Mouse (Mus musculus): ENCODE results near the gene Fezf1. TPM values are rescaled to one million over a fixed set of nuclear protein-coding genes. Genes with fewer than 3 reads are reported as not detected.

The Fezf1 gene
- 1.9 and 3.3 TPM in 2 replicates for polyA plus RNA-seq (2014; fragmentation: Nextera tagmentation; extraction: Ambion mirVana)

DNA sequence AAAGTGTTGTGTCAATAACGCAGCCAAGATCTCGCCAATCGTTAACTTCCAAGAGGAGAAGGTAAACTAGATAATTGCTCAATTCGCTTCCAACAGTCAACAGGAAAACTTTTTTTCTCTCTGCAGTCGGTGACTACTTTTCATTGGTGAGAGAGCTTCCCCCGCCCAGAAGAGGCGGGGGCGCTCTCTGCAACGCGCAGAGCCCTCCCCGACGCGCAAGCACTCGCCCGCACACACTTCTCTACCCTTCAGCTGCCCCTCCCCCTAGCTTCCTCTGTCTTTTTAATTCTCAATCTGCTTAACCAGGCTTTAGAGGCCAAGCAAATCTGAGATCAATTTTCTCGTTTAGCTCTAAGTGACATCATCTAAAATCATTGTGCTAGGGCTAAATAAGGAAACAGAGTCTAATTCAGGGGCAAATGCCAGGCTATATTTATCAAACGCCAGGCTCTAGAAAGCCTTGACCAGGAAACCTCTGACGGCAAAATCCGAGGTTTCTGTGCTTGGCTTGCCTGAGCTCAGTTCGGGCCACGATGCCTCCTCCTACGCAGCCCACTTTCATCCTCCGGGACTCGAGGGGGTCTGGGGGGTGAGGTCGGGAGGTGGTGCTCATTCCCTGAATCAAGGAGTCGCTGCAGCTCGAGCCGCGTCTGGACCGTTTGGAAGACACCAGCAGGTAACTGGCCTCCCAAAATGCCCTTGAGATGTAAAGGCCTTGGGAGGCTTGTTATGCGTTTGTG is at the start of gene Fezf1:
TSS of gene Fezf1 (minus strand) at position 50 of the 740 bp plus-strand sequence.
- no peak for ATAC-seq (ENCODE audit: low FRiP score)

GRCm38 (mm10) chr6:23294685-23295084 is 46.5 kb upstream of the Fezf1 start:
- H3K9me3 ChIP-seq (ENCODE audit: control insufficient read depth, low read length) = no peaks in the 10 kb centered on the region
- ATAC-seq (ENCODE audit: low FRiP score) = no peak
- 88% methylated on average over 4 of the region's 4 CpGs for WGBS
- H3K27me3 ChIP-seq (ENCODE audit: control insufficient read depth, insufficient read depth, low read length) = no peaks in the 10 kb centered on the region
- DNase-seq (ENCODE audit: low spot score, missing footprints) = no peak
- no peak overlapping the region for H3K27ac ChIP-seq (ENCODE audit: low read depth, low read length)
- no peak overlapping the region for H3K4me2 ChIP-seq
- no peaks in the 10 kb centered on the region for H3K36me3 ChIP-seq (ENCODE audit: control insufficient read depth, insufficient read depth, low read length)
- H3K4me3 ChIP-seq (ENCODE audit: low read depth, low read length) = no peak overlapping the region
- no peak overlapping the region for H3K9ac ChIP-seq (ENCODE audit: low read length)
- H3K4me1 ChIP-seq (ENCODE audit: control insufficient read depth, insufficient read depth, low read length) = no peaks in the 10 kb centered on the region

More for the DNA sequence above, at the start of gene Fezf1:
- peaks cover 12% of the 10 kb centered on the region for H3K4me1 ChIP-seq (ENCODE audit: control insufficient read depth, insufficient read depth, low read length)
- peaks cover 90% of the 10 kb centered on the region for H3K27me3 ChIP-seq (ENCODE audit: control insufficient read depth, insufficient read depth, low read length)
- peak; percentile 97 for DNase-seq (ENCODE audit: low spot score, missing footprints)
- H3K36me3 ChIP-seq (ENCODE audit: control insufficient read depth, insufficient read depth, low read length) = no peaks in the 10 kb centered on the region
- H3K9me3 ChIP-seq (ENCODE audit: control insufficient read depth, low read length) = no peaks in the 10 kb centered on the region
- under 1% methylated on average over 31 of the region's 31 CpGs for WGBS
- peak within 1 kb of the TSS; percentile 25; the same call in 1 of the 2 replicates for H3K9ac ChIP-seq (ENCODE audit: low read length)
- peak within 1 kb of the TSS; percentile 51 for H3K4me2 ChIP-seq
- H3K27ac ChIP-seq (ENCODE audit: low read depth, low read length) = no peak within 1 kb of the TSS
- peak within 1 kb of the TSS; percentile 36 for H3K4me3 ChIP-seq (ENCODE audit: low read depth, low read length)

- DNase-seq (ENCODE audit: low spot score, missing footprints) (no peak), ATAC-seq (ENCODE audit: low FRiP score) (no peak)
- H3K9ac ChIP-seq (ENCODE audit: low read length) = no peak overlapping the region
- H3K27ac ChIP-seq (ENCODE audit: low read depth, low read length) = no peak overlapping the region
- H3K4me3 ChIP-seq (ENCODE audit: low read depth, low read length) = no peak overlapping the region
- 85% methylated on average over 4 of the region's 4 CpGs for WGBS
- H3K4me2 ChIP-seq = no peak overlapping the region
- H3K27me3 ChIP-seq (ENCODE audit: control insufficient read depth, insufficient read depth, low read length) = no peaks in the 10 kb centered on the region; the same call in 1 of the 2 replicates
- no peaks in the 10 kb centered on the region for H3K9me3 ChIP-seq (ENCODE audit: control insufficient read depth, low read length)
- H3K36me3 ChIP-seq (ENCODE audit: control insufficient read depth, insufficient read depth, low read length) = no peaks in the 10 kb centered on the region
- H3K4me1 ChIP-seq (ENCODE audit: control insufficient read depth, insufficient read depth, low read length) = no peaks in the 10 kb centered on the region
These were observed 40.6 kb upstream of the Fezf1 start for GRCm38 (mm10) chr6:23288752-23289151.

GRCm38 (mm10) chr6:23281514-23281820 is 33.3 kb upstream of the Fezf1 start:
- H3K9me3 ChIP-seq (ENCODE audit: control insufficient read depth, low read length) = no peaks in the 10 kb centered on the region
- no peaks in the 10 kb centered on the region for H3K36me3 ChIP-seq (ENCODE audit: control insufficient read depth, insufficient read depth, low read length)
- H3K4me3 ChIP-seq (ENCODE audit: low read depth, low read length) = no peak overlapping the region
- H3K27me3 ChIP-seq (ENCODE audit: control insufficient read depth, insufficient read depth, low read length) = peaks cover 58% of the 10 kb centered on the region
- H3K9ac ChIP-seq (ENCODE audit: low read length) = no peak overlapping the region
- no peak overlapping the region for H3K27ac ChIP-seq (ENCODE audit: low read depth, low read length)
- WGBS = 34% methylated on average over 9 of the region's 9 CpGs
- H3K4me1 ChIP-seq (ENCODE audit: control insufficient read depth, insufficient read depth, low read length) = no peaks in the 10 kb centered on the region
- no peak overlapping the region for H3K4me2 ChIP-seq
- DNase-seq (ENCODE audit: low spot score, missing footprints) (no peak), ATAC-seq (ENCODE audit: low FRiP score) (no peak)

DNA sequence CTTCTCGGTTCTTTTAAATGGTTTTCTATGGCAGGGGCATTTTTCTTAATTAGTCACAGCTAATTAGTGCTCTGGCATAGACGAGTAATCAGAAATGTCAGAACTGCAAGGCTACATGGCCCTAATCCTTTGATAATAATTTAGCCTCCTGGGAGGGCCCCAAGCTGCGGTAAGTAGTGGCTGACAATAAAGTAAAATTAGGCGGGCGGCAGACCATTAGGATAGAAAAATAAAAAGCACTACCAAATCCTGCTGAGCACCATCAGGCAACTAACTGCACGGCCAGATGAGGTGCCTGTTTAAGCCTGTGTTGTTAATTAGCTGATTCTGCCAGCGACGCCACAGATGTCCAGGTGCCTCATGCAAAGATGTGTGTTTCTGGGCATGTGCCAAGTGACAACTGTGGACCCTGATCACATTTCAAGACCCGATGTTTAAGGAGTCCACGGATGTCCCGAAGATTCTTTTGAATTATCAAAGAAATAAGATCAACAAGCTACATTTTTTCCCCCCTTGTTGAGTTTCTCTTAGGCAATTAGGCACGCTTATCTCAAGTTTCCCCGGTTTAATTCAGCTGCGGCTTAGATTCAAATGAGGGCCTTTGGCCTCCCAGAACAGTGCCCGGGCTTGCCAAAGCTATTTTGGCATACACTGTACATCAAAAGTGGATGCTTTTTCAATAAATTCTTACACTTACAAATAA is 32.8 kb upstream of the Fezf1 start:
- peak; percentile 59 for ATAC-seq (ENCODE audit: low FRiP score)
- Histone ChIP-seq H3K36me3 (ENCODE audit: control insufficient read depth, insufficient read depth, low read length) (no peaks in the 10 kb centered on the region), H3K4me1 (ENCODE audit: control insufficient read depth, insufficient read depth, low read length) (no peaks in the 10 kb centered on the region), H3K9ac (ENCODE audit: low read length) (no peak overlapping the region), H3K27ac (ENCODE audit: low read depth, low read length) (no peak overlapping the region), H3K27me3 (ENCODE audit: control insufficient read depth, insufficient read depth, low read length) (peaks cover 63% of the 10 kb centered on the region), H3K4me3 (ENCODE audit: low read depth, low read length) (no peak overlapping the region), H3K9me3 (ENCODE audit: control insufficient read depth, low read length) (no peaks in the 10 kb centered on the region), H3K4me2 (no peak overlapping the region)
- no peak for DNase-seq (ENCODE audit: low spot score, missing footprints)
- WGBS = 18% methylated on average over 15 of the region's 15 CpGs

DNA sequence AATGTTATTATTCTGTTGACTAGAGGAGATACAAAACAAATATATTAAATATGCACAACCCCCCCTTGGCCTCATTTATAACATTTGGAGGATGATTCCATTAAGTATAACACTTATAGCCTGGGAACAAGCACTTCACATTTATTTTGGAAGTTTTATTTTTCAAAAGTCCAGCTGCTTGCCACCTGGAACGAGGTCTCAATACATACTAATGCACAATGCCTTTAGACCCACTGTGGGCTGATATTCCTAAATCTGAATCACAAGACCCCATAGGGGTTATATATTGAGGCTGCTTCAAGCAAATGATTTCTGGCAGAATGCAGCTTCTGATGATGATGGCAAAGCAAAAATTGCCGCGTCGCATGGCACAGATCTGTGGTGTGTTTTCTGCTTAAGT is 25.3 kb upstream of the Fezf1 start:
- Histone ChIP-seq H3K4me1 (ENCODE audit: control insufficient read depth, insufficient read depth, low read length) (peaks cover 12% of the 10 kb centered on the region), H3K27me3 (ENCODE audit: control insufficient read depth, insufficient read depth, low read length) (peaks cover 78% of the 10 kb centered on the region), H3K36me3 (ENCODE audit: control insufficient read depth, insufficient read depth, low read length) (no peaks in the 10 kb centered on the region), H3K27ac (ENCODE audit: low read depth, low read length) (no peak overlapping the region), H3K9me3 (ENCODE audit: control insufficient read depth, low read length) (no peaks in the 10 kb centered on the region), H3K4me2 (no peak overlapping the region), H3K9ac (ENCODE audit: low read length) (no peak overlapping the region), H3K4me3 (ENCODE audit: low read depth, low read length) (no peak overlapping the region)
- DNase-seq (ENCODE audit: low spot score, missing footprints) (no peak), ATAC-seq (ENCODE audit: low FRiP score) (peak; percentile 13; the same call in 1 of the 2 replicates)
- 45% methylated on average over 4 of the region's 4 CpGs for WGBS

DNA sequence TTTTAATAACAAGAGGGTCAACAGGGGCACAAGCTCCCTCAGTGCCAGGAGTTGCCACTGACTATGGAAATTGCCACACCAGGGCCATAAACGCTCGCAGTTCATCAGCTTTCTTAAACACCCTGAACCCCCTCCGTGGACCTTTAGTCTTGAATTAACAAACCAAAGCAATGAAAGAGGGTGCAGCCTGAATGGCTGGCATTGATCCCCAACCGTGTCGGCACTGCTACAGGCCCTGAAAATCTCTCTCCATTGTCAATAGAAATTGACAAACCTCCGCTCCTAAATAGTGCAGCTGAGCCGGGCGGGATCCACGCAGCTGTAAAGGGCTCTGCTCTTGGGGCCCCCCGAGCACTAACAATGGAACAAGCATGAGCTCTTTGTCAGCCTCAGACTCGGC is 24.8 kb upstream of the Fezf1 start:
- DNase-seq (ENCODE audit: low spot score, missing footprints) = peak; percentile 95
- H3K36me3 ChIP-seq (ENCODE audit: control insufficient read depth, insufficient read depth, low read length) = no peaks in the 10 kb centered on the region
- no peak overlapping the region for H3K4me3 ChIP-seq (ENCODE audit: low read depth, low read length)
- H3K9me3 ChIP-seq (ENCODE audit: control insufficient read depth, low read length) = no peaks in the 10 kb centered on the region
- H3K9ac ChIP-seq (ENCODE audit: low read length) = no peak overlapping the region
- WGBS = 1% methylated on average over 11 of the region's 11 CpGs
- H3K4me2 ChIP-seq = peak overlapping the region; percentile 17; the same call in 1 of the 2 replicates
- H3K27ac ChIP-seq (ENCODE audit: low read depth, low read length) = no peak overlapping the region
- peaks cover 78% of the 10 kb centered on the region for H3K27me3 ChIP-seq (ENCODE audit: control insufficient read depth, insufficient read depth, low read length)
- ATAC-seq (ENCODE audit: low FRiP score) = peak; percentile 95
- peaks cover 12% of the 10 kb centered on the region for H3K4me1 ChIP-seq (ENCODE audit: control insufficient read depth, insufficient read depth, low read length)

DNA sequence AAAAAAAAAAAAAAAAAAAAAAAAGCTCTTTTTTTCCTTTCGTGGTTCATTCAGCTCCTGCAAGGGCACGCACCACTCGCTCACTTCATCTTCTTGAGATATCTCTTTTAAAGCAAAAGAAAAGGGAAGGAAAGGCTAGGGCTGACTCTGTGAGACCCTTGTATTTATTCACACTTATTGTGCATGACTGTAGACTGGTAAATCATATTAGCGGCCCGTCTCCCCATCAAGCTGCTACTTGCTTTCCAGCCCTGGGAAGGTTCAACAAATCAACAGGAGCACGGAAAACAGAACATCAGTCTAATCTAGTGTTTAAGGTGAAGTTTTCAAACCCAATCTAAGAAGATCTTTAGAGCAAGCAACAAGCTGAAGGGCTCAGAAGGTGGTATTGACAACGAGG is 24.4 kb upstream of the Fezf1 start:
- WGBS = 6% methylated on average over 7 of the region's 7 CpGs
- Histone ChIP-seq H3K4me3 (ENCODE audit: low read depth, low read length) (no peak overlapping the region), H3K9me3 (ENCODE audit: control insufficient read depth, low read length) (no peaks in the 10 kb centered on the region), H3K27me3 (ENCODE audit: control insufficient read depth, insufficient read depth, low read length) (peaks cover 78% of the 10 kb centered on the region), H3K27ac (ENCODE audit: low read depth, low read length) (no peak overlapping the region), H3K36me3 (ENCODE audit: control insufficient read depth, insufficient read depth, low read length) (no peaks in the 10 kb centered on the region), H3K9ac (ENCODE audit: low read length) (no peak overlapping the region), H3K4me1 (ENCODE audit: control insufficient read depth, insufficient read depth, low read length) (peaks cover 12% of the 10 kb centered on the region), H3K4me2 (0 out of 2 replicates have a peak overlapping the region, but pooled peaks have one; percentile 17)
- 0 out of 2 replicates have a peak, but pooled peaks have one; percentile 12 for ATAC-seq (ENCODE audit: low FRiP score)
- DNase-seq (ENCODE audit: low spot score, missing footprints) = peak; percentile 94

- no peak for ATAC-seq (ENCODE audit: low FRiP score)
- no peak overlapping the region for H3K9ac ChIP-seq (ENCODE audit: low read length)
- peaks cover 87% of the 10 kb centered on the region for H3K27me3 ChIP-seq (ENCODE audit: control insufficient read depth, insufficient read depth, low read length)
- H3K4me3 ChIP-seq (ENCODE audit: low read depth, low read length) = no peak overlapping the region
- DNase-seq (ENCODE audit: low spot score, missing footprints) = no peak
- H3K4me2 ChIP-seq = peak overlapping the region; percentile 13
- H3K9me3 ChIP-seq (ENCODE audit: control insufficient read depth, low read length) = no peaks in the 10 kb centered on the region
- no peaks in the 10 kb centered on the region for H3K4me1 ChIP-seq (ENCODE audit: control insufficient read depth, insufficient read depth, low read length)
- WGBS = under 1% methylated on average over 9 of the region's 9 CpGs
- no peaks in the 10 kb centered on the region for H3K36me3 ChIP-seq (ENCODE audit: control insufficient read depth, insufficient read depth, low read length)
- H3K27ac ChIP-seq (ENCODE audit: low read depth, low read length) = no peak overlapping the region
These were observed 12.5 kb upstream of the Fezf1 start for GRCm38 (mm10) chr6:23260738-23261050.

All from midbrain, embryonic 11.5 days (tissue).